Mouse (Mus musculus) small intestine, adult 2 months (tissue): ENCODE results near the gene Slc16a14. TPM values are rescaled to one million over a fixed set of nuclear protein-coding genes. Genes with fewer than 3 reads are reported as not detected.

Source experiments
- H3K27ac ChIP-seq: fragments of 200-500 bp; 2 replicates; pipeline ENCODE4 v1.5.1; 2012; ENCODE audit warnings: low read depth, low read length, control low read depth, inconsistent platforms; ENCODE audit not compliant: insufficient read depth
- H3K27me3 ChIP-seq: fragments of 200-500 bp; 2 replicates; pipeline ENCODE4 v1.6.1; 2012; ENCODE audit warnings: mild to moderate bottlenecking, moderate library complexity, low read length, inconsistent platforms; ENCODE audit not compliant: control insufficient read depth, insufficient read depth
- H3K36me3 ChIP-seq: fragments of 200-500 bp; 2 replicates; pipeline ENCODE4 v1.6.1; 2012; ENCODE audit warnings: mild to moderate bottlenecking, low read length, control low read depth, inconsistent platforms; ENCODE audit not compliant: control insufficient read depth, insufficient read depth
- H3K4me1 ChIP-seq: fragments of 200-500 bp; 2 replicates; pipeline ENCODE4 v1.6.1; 2012; ENCODE audit warnings: low read length, inconsistent platforms, mixed read lengths; ENCODE audit not compliant: control insufficient read depth, insufficient read depth, insufficient read length
- H3K4me3 ChIP-seq: fragments of 200-500 bp; 2 replicates; pipeline ENCODE4 v1.5.1; 2012; ENCODE audit warnings: low read depth, mild to moderate bottlenecking, control low read depth, inconsistent platforms, low read length, moderate library complexity
- CTCF ChIP-seq: fragments of 200-500 bp; IDR thresholded peaks from 2 replicates; pipeline ENCODE4 v1.5.1; 2012; ENCODE audit warnings: low read depth, mild to moderate bottlenecking, control low read depth, inconsistent platforms, low read length, moderate library complexity, mixed read lengths; ENCODE audit not compliant: insufficient replicate concordance, insufficient read length; ENCODE audit errors: extremely low read depth
- POLR2A ChIP-seq: fragments of 200-500 bp; IDR thresholded peaks from 2 replicates; pipeline ENCODE4 v1.6.1; 2012; ENCODE audit warnings: low read depth, mild to moderate bottlenecking, control low read depth, inconsistent platforms, low read length, moderate library complexity
- WGBS: fragments of 180-500 bp; shearing (Covaris S2); methylation state at CpG from one replicate; pipeline ENCODE4 v1.1.7; 2018; 5-methylcytosine and 5-hydroxymethylcytosine counted together
- polyA plus RNA-seq: library from polyadenylated mRNA; depleted of rRNA; stranded (reverse); fragments of >200 nt; gene quantifications from 2 replicates; pipeline ENCODE4 v1.2.3, GENCODE M21; 2012

Slc16a14 gene
- polyA plus RNA-seq, 1 experiment: 0.04 TPM

GRCm38 (mm10) chr1:84885921-84886320, 49.0 kb downstream of the Slc16a14 start:
- TF ChIP-seq POLR2A (no peak), CTCF (peak; percentile 50; the same call in 1 of the 2 replicates)
- H3K27me3 ChIP-seq: no peaks in the 10 kb centered on the region
- H3K4me1 ChIP-seq: no peaks in the 10 kb centered on the region
- 86% methylated on average over 6 of the region's 6 CpGs for WGBS
- H3K4me3 ChIP-seq: no peak overlapping the region
- no peaks in the 10 kb centered on the region for H3K36me3 ChIP-seq
- H3K27ac ChIP-seq: no peak overlapping the region

- no peak for TF ChIP-seq CTCF
- TF ChIP-seq POLR2A: no peak
- no peaks in the 10 kb centered on the region for H3K4me1 ChIP-seq
- 78% methylated on average over 3 of the region's 3 CpGs for WGBS
- H3K27ac ChIP-seq: no peak overlapping the region
- H3K27me3 ChIP-seq: no peaks in the 10 kb centered on the region
- no peak overlapping the region for H3K4me3 ChIP-seq
- H3K36me3 ChIP-seq: no peaks in the 10 kb centered on the region
Measured at GRCm38 (mm10) chr1:84885174-84885573, 49.8 kb downstream of the Slc16a14 start.

GRCm38 (mm10) chr1:84883889-84884288, 51.0 kb downstream of the Slc16a14 start:
- H3K4me1 ChIP-seq: no peaks in the 10 kb centered on the region
- WGBS: 74% methylated on average over 4 of the region's 4 CpGs
- TF ChIP-seq POLR2A (no peak), CTCF (no peak)

GRCm38 (mm10) chr1:84882937-84883336, 52.0 kb downstream of the Slc16a14 start:
- no peaks in the 10 kb centered on the region for H3K27me3 ChIP-seq
- no peaks in the 10 kb centered on the region for H3K4me1 ChIP-seq
- WGBS: 88% methylated on average over 4 of the region's 4 CpGs
- no peak overlapping the region for H3K27ac ChIP-seq
- H3K36me3 ChIP-seq: no peaks in the 10 kb centered on the region
- H3K4me3 ChIP-seq: no peak overlapping the region
- TF ChIP-seq CTCF (no peak), POLR2A (no peak)

More at GRCm38 (mm10) chr1:84883889-84884288, 51.0 kb downstream of the Slc16a14 start:
- Histone ChIP-seq H3K4me3 (no peak overlapping the region), H3K36me3 (no peaks in the 10 kb centered on the region), H3K27me3 (no peaks in the 10 kb centered on the region), H3K27ac (no peak overlapping the region)

- WGBS: 74% methylated on average over 2 of the region's 2 CpGs
- no peak overlapping the region for H3K27ac ChIP-seq
- no peaks in the 10 kb centered on the region for H3K27me3 ChIP-seq
- no peaks in the 10 kb centered on the region for H3K36me3 ChIP-seq
- H3K4me3 ChIP-seq: no peak overlapping the region
- H3K4me1 ChIP-seq: no peaks in the 10 kb centered on the region
- no peak for TF ChIP-seq CTCF
Measured at GRCm38 (mm10) chr1:84882066-84882532, 52.8 kb downstream of the Slc16a14 start.

- Histone ChIP-seq H3K4me3 (no peak overlapping the region), H3K27ac (no peak overlapping the region), H3K27me3 (no peaks in the 10 kb centered on the region), H3K36me3 (no peaks in the 10 kb centered on the region), H3K4me1 (no peaks in the 10 kb centered on the region)
- 78% methylated on average over 11 of the region's 11 CpGs for WGBS
- peak; percentile 31; the same call in 1 of the 2 replicates for TF ChIP-seq CTCF
- TF ChIP-seq POLR2A: no peak
Measured at GRCm38 (mm10) chr1:84881248-84882065, 53.5 kb downstream of the Slc16a14 start.

- Histone ChIP-seq H3K4me3 (no peak overlapping the region), H3K36me3 (no peaks in the 10 kb centered on the region), H3K27ac (no peak overlapping the region), H3K4me1 (no peaks in the 10 kb centered on the region), H3K27me3 (no peaks in the 10 kb centered on the region)
- 83% methylated on average over 8 of the region's 8 CpGs for WGBS
- TF ChIP-seq POLR2A (no peak), CTCF (no peak)
Measured at GRCm38 (mm10) chr1:84879571-84880120, 55.3 kb downstream of the Slc16a14 start.
